Mouse (Mus musculus): ENCODE data around the gene Mageh1. TPM values are rescaled to one million over a fixed set of nuclear protein-coding genes. Genes with fewer than 3 reads are reported as not detected.
"Not testable (repeated sequence)": the region's sequence is repeated elsewhere in the genome, so short reads cannot be mapped to it uniquely, and the experiment has no call there.

The Mageh1 gene
- total RNA-seq (2022) = 1 to 10 TPM; 3.1 to 4.2 (median 3.7) TPM

- DNase-seq (ENCODE audit: low spot score in 2 of 2) = peak; percentile 38 to 70
Observed at GRCm38 (mm10) chrX:153037087-153037971, at the start of gene Mageh1. TSS of gene Mageh1 (minus strand) at chrX:153037575.

- not testable (repeated sequence) for DNase-seq (ENCODE audit: low spot score in 2 of 2)
Observed at GRCm38 (mm10) chrX:153037972-153038744, 783 bp upstream of the Mageh1 start.

GRCm38 (mm10) chrX:153031547-153031946 lies 5.8 kb downstream of the Mageh1 start:
- DNase-seq (ENCODE audit: low spot score in 2 of 2) = not testable (repeated sequence)

- DNase-seq (ENCODE audit: low spot score in 2 of 2) = not testable (repeated sequence)
Observed at GRCm38 (mm10) chrX:153025709-153026108, 11.7 kb downstream of the Mageh1 start.

GRCm38 (mm10) chrX:153025255-153025654 lies 12.1 kb downstream of the Mageh1 start:
- DNase-seq (ENCODE audit: low spot score in 2 of 2) = not testable (repeated sequence)

GRCm38 (mm10) chrX:153007685-153008047 lies 29.7 kb downstream of the Mageh1 start:
- no peak for DNase-seq (ENCODE audit: low spot score in 2 of 2)

- DNase-seq (ENCODE audit: low spot score in 2 of 2) = peak; percentile 2 to 6
Observed at GRCm38 (mm10) chrX:153007021-153007684, 30.2 kb downstream of the Mageh1 start.

- no peak for DNase-seq (ENCODE audit: low spot score in 2 of 2)
Observed at GRCm38 (mm10) chrX:153006387-153006841, 31.0 kb downstream of the Mageh1 start, which contains the start of gene Usp51. TSS of gene Usp51 (plus strand) at chrX:153006469.

- not testable (repeated sequence) for DNase-seq (ENCODE audit: low spot score in 2 of 2)
Observed at GRCm38 (mm10) chrX:152996105-152996504, 41.3 kb downstream of the Mageh1 start.

- DNase-seq (ENCODE audit: low spot score in 2 of 2) = not testable (repeated sequence)
Observed at GRCm38 (mm10) chrX:152989852-152990251, 47.5 kb downstream of the Mageh1 start.

Other genes starting within 250 kb of the Mageh1 start
- gene Usp51, start 31.1 kb downstream of the Mageh1 start, total RNA-seq (2022) = not detected
- gene Foxr2, start 81.2 kb upstream of the Mageh1 start, total RNA-seq (2022) = not detected
- gene Rragb, start 102.4 kb upstream of the Mageh1 start, total RNA-seq (2022) = 1 to 10 TPM; 1.9 to 4.1 (median 3.3) TPM
- gene Klf8, start 199.9 kb upstream of the Mageh1 start, total RNA-seq (2022) = under 1 TPM; 0.15 to 0.62 (median 0.24) TPM